Mouse (Mus musculus): ENCODE results near the gene Wnk4.

The Wnk4 gene

DNA sequence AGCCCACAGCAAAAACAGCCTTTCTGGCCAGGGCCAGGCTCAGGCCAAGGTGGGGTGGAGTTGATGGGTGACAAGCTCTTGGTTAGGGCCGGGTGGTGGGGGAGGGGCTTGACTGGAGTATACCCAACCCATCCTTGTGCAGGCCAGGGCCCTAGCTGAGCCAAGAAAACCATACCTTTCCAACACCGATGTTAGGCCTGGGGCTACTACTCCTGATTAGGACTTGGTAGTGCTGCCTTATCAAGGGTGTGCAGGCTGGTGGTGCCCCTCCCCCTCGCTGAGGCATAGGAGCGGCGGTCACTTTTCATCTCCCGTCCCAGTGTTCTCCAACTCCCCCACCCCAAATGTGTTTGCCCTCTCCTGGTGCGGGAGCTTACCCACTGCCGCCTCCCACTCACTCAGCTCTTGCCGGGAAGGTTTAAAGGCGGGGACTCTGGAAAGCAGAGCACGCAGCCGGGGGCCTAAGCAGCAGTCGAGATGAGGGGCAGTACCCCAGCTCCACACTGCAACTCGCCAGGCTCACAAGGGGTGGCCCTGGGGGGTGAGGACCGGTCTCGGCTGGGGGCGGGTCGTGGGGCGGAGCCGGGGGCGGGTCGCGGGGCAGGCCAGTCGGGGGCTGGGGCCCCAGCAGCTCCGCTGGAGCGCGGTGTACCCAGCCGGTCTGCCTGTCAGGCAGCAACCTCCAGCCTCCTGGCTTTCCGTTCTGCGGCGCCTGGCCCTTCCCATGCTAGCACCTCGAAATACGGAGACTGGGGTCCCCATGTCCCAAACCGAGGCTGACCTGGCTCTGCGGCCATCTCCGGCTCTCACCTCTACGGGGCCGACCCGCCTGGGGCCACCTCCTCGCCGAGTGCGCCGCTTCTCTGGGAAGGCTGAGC, at the start of gene Wnk4:
Gene Wnk4, plus strand, starts transcription at position 620 of the 878 bp plus-strand sequence.
- DNase-seq, result no peak

DNA sequence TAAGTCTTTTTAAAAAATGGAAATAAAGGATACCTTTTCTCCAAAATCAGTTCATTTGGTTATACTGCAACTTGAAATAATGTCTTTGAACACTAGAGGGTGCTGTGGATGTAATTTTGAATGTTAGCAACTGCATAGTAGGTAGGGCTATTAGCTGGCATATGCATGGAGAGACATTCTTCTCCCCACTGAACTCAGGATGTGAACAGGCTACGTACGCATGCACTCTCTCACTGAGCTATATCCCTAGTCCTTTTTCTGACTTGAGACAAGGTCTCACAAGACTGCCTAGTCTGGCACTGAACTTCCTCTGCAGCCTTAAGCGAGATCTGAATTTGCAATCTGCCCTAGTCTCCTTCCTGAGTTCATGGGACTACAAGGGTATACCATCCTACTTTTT, 48.4 kb upstream of the Wnk4 start:
- peak in 1 of 2 experiments; percentile 38 for DNase-seq

DNA sequence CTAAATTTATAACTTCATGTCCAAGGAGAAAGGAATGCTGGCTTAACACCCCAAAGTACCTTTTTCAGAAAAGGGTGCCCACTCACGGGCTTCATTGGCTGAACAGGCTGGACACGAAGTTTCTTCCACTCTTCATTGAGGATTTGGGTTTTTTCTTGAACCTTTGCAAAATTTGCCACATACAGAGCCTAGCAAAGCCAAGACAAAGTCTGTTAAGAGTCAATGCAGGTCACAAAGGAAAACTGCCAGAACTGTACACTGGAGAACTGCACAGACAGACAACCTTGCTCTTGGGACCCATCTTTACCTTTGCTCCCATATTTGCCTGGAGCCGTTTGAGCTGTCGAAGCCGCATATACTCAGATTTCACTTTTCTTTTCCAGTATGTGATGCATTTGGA, 43.4 kb upstream of the Wnk4 start:
- DNase-seq, result no peak

DNA sequence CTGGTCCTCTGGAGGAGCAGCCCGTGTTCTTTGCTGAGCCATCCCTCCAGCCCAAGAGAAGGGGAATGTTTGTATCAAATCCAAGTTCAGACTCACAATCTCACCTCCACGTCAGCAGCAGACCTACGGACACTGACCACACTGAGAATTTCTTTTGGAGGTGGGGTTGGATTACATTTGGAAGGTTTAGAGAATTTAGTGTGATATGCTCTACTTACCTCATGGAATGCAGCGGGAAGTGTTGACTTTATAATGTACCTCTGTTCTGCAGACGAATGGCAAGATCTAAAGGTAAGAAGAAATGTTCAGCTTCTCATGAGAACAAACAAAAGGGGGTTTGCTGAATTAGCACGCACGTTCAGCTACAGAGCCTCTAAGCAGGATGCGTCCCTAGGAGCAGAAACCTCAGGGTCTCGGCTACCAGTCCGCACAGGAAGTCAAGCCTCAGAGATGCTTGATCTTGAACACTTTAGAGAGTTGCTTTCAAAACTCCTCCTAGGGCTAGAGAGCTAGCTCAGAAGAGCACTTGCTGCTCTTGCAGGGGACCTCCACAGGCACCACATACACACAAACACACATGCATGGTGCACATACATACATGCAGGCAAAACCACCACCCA, 41.8 kb upstream of the Wnk4 start:
- no peak for DNase-seq

DNA sequence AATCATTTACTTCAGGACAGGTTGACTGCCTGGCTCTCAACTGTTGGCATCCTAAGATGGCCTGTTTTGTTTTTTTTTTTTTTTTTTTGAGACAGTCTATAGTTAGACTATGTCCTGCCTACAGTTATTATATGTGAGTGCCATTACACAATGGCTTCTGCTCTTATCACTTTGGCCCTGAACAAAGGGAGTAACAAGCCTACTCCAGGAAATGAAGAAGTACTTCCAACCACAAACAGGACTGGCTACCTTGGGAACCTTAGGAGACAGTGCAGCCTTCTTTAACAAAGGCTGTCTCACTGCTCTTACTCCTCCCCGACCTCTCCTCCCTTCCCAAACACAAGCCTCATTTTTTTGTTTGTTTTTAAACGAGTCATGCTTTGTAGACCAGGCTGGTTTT, 39.5 kb upstream of the Wnk4 start:
- DNase-seq, result no peak

DNA sequence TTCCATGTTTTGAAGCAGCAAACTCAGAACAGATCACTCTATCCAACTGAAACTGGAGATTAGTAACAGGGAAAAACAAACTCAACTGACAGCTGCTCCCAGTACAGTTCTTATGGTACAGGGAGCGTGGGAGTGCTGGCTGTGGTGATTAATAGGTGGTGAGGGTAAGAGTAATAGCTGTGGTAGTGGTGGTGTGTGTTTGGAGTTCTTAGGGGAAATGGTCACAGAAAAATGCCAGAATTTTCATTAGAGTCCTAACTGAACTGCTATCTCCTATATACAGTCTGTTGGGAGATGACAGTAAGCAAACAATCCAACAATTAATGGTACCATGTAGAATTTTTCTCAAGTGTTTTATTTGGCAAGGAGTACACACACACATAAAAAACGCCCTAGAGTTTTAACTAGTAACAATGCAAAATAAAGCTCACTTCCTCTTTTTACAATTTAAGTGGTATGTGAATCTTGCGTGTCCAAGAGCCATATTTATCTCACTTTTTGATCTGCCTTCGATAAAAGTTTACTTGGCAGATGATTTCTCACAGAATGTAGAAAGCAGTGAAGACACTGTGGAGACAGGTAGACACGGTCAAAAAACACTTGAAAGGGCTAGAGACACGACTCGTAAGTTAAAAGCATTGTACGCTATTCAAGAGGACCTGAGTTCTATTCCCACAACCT, 38.9 kb upstream of the Wnk4 start:
- no peak for DNase-seq

DNA sequence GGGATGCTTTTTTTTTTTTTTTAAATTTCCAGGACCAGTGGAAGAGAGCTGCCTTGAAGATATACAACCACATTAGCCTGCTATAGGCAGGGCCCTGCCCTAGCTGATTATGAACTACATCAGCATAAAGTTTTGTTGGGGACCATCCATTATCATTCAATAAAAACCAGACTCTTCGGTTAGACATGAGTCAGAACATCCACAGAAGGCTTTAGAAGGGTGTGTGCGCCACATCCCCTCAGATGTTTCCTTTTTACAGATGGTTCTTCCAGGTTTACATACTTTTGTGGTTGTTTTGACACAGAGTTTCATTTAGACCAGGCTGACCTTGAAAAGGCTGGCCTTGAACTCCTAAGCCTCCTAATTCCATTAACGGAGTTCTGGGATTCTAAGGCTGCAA, 36.0 kb upstream of the Wnk4 start:
- no peak for DNase-seq

DNA sequence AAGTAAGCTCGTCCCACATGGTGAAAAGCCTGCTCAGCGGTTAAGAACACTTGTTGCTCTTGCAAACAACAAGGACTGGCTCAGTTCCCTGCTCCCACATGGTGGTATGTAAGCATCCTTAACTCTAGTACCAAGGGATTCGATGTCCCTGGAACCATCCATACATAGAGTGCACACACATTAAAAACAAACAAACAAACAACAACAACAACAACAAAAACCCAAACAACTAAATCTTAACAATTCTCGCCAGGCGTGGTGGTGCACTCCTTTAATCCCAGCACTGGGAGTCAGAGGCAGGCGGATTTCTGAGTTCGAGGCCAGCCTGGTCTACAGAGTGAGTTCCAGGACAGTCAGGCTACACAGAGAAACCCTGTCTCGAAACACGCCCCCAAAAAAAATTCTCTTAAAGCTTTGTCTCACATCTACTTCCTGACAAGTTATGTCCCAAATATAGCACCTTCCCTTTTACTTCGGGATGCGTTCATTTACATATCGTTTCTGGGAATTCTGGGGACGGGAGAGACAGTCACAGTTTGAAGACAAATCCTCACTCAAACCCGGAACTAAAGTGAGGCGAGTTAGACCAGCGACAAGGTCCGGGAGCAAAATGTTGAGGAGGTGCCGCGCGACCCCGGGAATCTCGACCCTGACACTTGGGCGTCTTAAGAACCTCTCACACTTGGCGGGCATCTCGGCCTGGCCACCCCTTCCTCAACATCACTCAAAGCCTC, 34.9 kb upstream of the Wnk4 start:
- DNase-seq, result no peak

DNA sequence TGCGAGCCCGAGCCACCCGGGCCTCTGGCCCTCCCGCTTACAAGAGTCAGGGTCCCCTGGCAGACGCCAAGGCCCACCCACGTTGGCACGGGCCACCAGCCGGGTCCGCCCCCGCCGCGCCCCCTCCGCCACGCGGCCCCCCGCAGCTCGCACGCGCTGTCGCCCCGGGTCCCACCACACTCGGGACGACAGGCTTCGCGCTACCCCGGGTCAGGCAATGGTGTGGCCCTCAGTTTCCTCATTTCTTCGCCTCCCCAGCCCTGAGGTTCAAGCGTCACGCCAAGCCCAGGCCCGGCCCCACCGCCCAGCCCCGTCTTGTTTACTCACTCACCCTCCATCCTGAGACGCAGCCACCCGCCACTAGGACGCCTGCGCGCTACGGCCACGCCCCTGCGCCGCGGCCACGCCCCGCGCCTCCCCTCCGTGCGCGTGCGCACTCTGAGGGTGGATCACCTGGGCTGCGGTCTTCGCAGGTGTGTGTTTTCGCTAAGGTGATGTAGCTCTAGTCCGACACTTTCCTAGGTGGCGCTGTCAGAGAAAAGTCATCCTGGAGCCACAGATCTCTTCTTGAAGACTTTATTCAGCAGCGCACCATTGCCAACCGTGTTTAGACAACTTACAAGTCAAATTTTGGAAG, 34.2 kb upstream of the Wnk4 start, which contains the start of gene Ezh1:
Gene Ezh1, minus strand, starts transcription at position 399 of the 637 bp plus-strand sequence.
- DNase-seq, result peak; percentile 90 to 98

DNA sequence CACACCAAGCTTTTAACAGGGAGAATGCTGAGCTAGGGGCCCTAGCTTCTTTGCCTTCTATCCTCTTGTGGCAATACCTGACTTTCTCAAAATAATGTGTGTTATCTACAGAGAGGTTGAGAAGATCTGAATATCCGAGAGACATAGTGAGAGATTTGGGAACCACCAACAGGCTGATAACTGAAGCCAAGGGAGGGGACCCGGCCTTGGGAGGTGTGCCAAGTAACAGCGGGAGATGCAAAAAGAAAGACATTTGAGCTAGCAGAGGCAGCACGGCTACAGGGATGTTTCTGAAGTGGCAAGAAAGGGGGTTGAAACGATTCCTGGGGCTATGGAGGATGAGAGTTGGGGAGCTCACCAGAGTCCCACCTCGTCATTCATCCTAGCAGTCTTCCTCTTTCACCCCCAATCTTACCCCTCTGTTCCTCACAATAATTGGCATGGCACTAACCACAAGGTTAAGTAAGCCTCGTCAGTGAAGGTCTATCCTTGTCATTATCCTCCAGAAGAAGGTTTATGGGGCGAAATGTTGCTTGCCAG, 30.9 kb upstream of the Wnk4 start:
- DNase-seq, result no peak

DNA sequence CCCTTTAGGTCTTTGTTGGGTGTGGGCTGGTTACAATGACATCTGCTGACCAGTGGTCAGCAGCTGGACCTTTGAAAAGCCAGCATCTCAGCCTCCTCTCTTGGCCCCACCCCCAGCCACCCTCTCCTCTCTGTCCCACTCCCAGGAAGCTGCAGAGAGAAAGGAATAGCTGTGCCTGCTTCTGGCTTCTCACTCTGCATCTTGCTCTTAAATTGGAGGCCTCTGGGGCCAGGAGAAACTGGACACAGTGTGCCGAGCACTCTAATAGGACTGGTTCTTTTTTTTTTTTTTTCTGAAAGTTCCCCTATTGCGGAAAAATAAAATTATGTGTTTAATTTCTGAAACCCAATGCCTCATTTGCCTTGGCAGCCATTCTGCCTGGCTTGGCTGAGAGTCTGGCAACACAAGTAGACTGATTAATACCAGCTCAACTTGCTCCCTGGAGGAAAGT, 30.3 kb upstream of the Wnk4 start:
- DNase-seq, result peak in 1 of 2 experiments; percentile 18

DNA sequence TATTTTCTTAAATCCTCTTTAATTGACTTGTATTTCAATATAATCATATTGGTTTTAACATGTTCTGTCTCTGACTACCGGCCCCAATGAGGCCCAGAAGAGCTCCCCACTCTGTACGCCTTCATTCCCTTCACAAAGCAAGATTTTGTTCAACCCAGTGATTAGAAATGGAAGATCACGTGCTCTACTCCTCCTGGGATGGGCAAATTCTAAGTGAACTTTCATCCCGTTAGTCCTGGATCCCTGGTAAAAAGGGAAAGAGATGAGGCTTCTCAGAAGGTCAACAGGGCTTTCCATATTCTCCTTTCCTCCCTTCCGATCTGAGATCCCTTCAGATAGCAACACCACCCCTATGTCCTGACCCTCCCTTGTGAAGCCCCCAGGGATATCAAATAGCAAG, 29.8 kb upstream of the Wnk4 start:
- no peak for DNase-seq

DNA sequence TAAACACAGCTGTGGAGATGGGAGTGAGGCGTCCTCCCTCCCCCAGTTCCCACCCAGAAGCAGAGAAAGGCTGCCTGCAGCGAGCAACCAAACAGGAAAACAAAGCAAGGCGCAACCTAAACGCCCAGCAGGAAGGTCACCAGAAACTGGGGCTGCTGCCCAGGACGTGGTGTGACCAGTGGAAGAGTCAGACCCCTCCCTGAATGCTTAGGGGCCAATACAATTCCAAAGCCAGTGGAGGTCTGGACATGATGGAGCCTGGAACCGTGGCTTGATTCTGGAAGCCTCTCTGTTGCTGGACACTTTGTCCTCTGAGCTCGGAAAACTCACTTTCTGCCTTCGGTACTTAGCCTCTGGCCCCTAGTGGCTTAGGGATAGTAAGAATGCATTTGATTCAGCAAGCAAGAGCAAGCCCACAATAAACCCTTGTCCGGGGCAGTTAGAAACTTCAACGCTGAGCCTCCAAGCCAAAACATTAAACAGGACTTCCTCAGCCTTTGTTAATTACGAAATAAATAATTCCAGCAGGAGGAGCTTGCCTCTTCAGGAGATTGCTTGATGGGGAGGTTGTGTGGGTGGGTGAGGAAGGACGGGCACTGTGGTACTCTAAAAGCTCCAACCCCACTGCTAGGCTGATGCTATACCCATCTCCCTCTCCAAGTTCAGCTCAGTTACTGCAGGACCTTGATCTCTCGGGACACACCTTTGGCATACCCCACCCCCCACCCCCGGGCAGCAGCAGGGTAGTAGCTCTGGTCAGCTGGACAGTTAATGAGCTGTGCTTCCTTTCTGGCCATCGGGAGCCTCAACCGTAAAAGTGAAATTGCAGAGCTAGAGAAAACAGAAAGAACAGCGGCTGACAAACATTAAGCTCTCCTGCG, 29.1 kb upstream of the Wnk4 start:
- peak in 1 of 2 experiments; percentile 26 for DNase-seq

DNA sequence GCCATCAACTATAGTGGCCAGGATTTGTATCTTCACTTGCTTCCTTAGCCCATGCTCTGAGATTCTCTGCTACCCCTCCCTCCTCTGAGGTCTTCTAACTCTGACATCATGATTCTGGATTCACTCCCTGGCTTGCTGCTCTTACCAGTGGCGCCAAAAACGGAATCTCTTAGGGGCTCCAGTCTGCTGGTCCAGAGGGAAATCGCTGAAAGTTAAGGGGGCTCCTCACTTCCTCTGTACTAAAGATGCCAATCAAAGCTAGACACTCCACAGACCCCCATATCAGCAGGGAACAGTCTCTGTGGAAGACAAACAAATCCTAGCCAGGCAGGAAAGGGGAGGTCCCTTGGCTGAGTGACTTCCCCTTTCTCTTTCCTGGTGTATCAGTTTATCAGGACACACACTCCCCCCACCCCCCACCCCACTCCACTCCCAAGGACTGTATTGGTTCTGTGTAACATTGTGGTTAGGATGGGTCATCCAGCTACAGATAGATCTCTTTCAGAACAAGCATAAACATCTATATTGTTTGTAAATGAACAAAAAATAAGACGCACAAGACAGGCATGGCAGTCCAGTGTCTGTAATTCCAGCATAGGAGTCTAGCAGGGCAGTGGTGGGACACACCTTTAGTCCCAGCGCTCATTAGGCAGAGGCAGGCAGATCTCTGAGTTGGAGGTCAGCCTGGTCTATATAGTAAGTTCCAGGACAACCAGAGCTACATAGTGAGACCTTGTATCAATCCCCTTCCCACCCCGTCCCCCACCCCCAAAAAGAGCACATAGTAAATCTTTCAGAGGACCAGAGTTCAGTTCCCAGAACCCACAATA, 28.1 kb upstream of the Wnk4 start:
- no peak for DNase-seq

DNA sequence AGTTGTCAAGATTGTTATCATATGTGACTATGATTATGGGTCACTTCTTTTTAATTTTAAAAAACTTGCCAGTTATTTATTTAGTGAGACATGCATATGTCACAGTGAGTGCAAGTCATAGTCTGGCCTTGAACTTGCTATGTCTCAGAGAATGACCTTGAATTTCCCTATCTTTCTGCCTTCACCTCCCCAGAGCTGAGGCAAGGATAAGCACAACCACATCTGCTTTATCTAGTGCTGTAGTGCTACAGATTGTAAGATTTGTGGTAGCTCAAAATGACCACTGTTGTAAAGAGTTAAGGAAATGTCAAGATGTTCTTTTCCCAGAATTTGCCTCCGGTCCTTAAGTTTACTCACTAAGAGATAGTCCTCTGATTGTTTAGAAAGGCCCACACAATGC, 27.1 kb upstream of the Wnk4 start:
- no peak for DNase-seq

DNA sequence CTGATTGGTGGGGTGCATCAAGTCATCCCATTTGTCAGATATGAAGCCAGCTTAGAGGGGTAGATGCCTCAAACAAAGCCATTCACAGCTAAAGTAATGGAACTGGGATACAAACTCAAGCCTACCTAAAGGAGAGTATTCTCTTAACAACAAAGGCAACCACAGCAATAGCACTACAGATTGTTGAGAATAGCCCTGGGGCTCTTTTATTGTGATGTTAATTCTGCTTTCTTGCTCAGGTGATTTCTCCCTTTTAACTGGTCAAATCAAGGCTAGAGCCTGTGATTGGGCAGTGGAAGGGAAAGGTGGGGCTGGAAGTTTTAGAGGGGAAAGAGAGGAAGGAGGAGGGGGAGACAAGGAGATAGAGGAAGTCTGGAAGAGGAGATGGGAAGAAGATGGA, 26.2 kb upstream of the Wnk4 start:
- DNase-seq, result no peak

DNA sequence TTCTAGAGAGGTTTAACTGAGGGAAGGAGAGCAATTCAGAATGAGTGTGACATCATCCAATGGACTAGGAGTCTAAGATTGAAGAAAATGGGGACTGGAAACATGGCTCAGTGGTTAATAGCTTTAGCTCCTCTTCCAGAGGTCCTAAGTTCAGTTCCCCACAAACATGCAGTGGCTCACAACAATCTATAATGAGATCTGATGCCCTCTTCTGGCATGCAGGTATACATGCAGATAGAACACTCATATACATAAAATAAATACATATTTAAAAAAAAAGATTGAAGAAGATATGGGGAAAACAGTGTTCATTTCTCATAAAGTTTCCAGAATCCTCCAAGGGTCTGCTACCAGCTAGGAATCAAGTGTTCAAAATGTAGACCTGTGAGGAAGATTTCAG, 24.9 kb upstream of the Wnk4 start:
- DNase-seq, result no peak

DNA sequence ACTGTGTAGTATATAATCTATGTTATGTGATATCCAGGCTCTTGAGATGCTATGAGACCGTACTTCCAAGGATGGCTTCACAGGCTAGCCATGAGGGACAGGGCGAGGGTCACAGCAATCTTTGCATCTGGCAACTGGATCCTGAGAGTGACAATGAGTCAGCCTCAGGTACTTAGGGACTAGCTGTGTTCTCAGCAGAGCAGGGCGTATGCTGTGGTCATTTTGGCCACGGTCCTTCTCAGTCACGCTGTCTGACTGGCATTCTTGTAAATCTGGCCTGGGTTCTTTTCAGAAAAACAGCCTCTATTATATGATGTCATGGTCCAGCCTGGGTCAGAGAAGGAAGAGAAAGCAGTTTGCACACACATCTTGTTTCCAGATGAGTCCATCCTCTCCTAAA, 23.6 kb upstream of the Wnk4 start:
- DNase-seq, result no peak

DNA sequence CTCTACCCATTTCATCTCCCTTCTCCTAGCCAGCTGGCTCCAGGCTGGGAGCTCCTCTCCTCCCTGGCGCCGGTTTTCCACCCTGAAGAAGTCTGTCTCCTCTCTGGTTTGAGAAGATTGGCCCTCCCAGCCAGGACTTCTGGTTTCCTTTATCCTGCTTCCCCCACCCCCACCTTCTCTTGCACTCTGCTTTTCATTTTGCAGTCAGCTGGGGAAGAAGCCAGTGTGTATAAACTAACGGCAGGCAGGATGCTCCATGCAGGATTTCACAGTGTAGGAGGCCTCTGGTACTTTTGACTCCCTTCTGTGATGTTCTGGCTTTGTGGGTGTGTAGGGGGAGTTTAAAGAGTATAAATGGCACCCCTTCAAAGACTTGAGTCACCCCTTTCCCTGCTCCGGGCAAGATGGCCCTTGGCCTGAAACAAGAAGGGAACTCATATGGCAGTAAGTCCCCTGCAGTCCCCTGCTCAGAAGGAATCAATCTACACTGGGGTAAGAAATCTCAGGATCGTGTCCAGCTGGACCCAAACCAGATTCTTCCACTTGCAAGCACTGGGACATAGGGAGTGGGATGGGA, 22.2 kb upstream of the Wnk4 start:
- DNase-seq, result no peak

DNA sequence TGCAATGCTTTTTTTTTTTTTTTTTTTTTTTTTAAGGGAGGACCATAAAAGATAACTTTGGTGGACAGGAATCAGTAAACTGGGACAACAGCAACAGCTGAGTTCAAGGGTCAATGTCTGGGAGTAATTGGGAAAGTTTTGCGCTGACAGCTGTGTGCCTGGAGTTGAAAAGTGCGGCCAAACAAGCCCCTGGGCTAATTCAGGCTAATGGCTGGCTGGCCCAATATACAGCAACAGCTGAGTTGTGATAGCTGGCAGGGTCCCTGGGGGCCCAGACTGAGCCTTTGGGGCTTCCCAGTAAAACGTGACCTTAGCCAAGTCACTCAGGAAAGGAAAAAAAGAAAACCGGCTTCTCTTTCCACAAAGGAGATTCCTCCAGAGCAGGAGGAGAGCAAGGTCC, 15.3 kb upstream of the Wnk4 start:
- no peak for DNase-seq
